Mouse (Mus musculus) MEL (cell line): ENCODE measurements at regions not wholly inside any gene's neighbourhood (a gene's known extent, or its start where the extent isn't known, plus 50 kb on each side); places are given as distances from the start of the nearest gene placed in this dataset.

Experiments
- CTCF ChIP-seq, 3 experiments: IDR thresholded peaks in 2 of 3; conservative IDR thresholded peaks in 1 of 3; 2 replicates each; pipeline ENCODE4 v1.5.1; 2011 to 2012; ENCODE audit warnings: low read length in 3 of 3, low read depth in 2 of 3, mild to moderate bottlenecking in 2 of 3, improper control_type of control experiment in 1 of 3, inconsistent platforms in 1 of 3, mixed read lengths in 1 of 3, moderate library complexity in 1 of 3; ENCODE audit not compliant: control insufficient read depth in 1 of 3, insufficient read depth in 1 of 3, poor library complexity in 1 of 3, severe bottlenecking in 1 of 3
- USF2 ChIP-seq, 2 experiments: IDR thresholded peaks; 2 replicates each; pipeline ENCODE4 v1.6.1; 2011 to 2012; ENCODE audit warnings: improper control_type of control experiment in 2 of 2, low read length in 2 of 2, borderline replicate concordance in 1 of 2, inconsistent platforms in 1 of 2, low read depth in 1 of 2, mild to moderate bottlenecking in 1 of 2; ENCODE audit not compliant: insufficient read depth in 1 of 2
- ZKSCAN1 ChIP-seq: IDR thresholded peaks from 2 replicates; pipeline ENCODE4 v1.6.1; 2012; ENCODE audit warnings: low read depth, mild to moderate bottlenecking, inconsistent platforms, low read length, improper control_type of control experiment, moderate library complexity
- ZNF384 ChIP-seq: IDR thresholded peaks from 2 replicates; pipeline ENCODE4 v1.6.1; 2012; ENCODE audit warnings: low read depth, mild to moderate bottlenecking, inconsistent platforms, low read length, improper control_type of control experiment

GRCm38 (mm10) chr1:79317194-79317593 lies 122.7 kb downstream of the Scg2 start:
- TF ChIP-seq USF2 (IDR thresholded peaks at IDR 0.05; ENCODE audit: borderline replicate concordance in 1 of 2, insufficient read depth in 1 of 2, low read depth in 1 of 2, low read length in 2 of 2) (no peak), ZKSCAN1 (no peak), CTCF (IDR thresholded peaks at IDR 0.05 in 2 of 3, conservative IDR thresholded peaks at IDR 0.05 in 1 of 3; ENCODE audit: control insufficient read depth in 1 of 3, insufficient read depth in 1 of 3, low read depth in 2 of 3, low read length in 3 of 3, poor library complexity in 1 of 3, severe bottlenecking in 1 of 3) (no peak), ZNF384 (no peak)
